Mouse (Mus musculus) ES-Bruce4 (cell line): ENCODE data around the gene Sbk2.

Source experiments
- CTCF ChIP-seq: IDR thresholded peaks from one replicate; pipeline ENCODE4 v1.8.1; 2011; ENCODE audit warnings: low read depth, low read length
- EP300 ChIP-seq: IDR thresholded peaks from 2 replicates; pipeline ENCODE4 v1.6.1; 2011; ENCODE audit warnings: low read depth, low read length; ENCODE audit not compliant: insufficient read depth
- POLR2A ChIP-seq: IDR thresholded peaks from one replicate; pipeline ENCODE4 v1.8.1; 2011; ENCODE audit warnings: low read length; ENCODE audit not compliant: insufficient read depth

DNA sequence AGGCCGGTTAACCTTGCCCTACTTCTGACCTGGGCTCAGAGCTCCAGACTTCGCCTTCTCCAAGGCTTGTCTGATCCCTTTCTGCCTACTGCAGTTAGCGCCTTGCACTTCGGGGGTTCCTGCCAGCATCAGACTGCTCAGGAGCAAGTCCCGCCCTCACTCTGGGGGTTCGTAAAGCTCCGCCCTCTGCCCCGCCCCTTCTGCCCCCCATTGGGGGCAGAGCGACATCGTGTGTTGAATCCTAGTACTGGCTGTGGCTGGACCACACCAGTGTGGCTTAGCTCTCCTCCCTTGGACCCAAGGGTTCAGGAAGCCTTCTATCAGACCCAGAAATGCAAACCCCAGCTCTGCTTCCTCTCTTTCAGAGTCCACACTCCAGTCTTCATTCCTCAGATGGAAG is at the start of gene Sbk2:
- TF ChIP-seq POLR2A (no peak), CTCF (peak; percentile 80), EP300 (no peak)
